Mouse (Mus musculus) hindbrain, embryonic 14.5 days (tissue): ENCODE results near the gene Pten. TPM values are rescaled to one million over a fixed set of nuclear protein-coding genes. Genes with fewer than 3 reads are reported as not detected.
A peak's percentile ranks its signal among the peaks of the same experiment; 100 is the strongest.
"Not testable (repeated sequence)": the region's sequence is repeated elsewhere in the genome, so short reads cannot be mapped to it uniquely, and the experiment has no call there.

ENCODE experiments used
- ATAC-seq: fragments of 200-750 bp; cut with Nextera tagmentation; 2 replicates; pipeline ENCODE4 v1.8.0; 2017; ENCODE audit warnings: moderate number of reproducible peaks, mild to moderate bottlenecking, moderate TSS enrichment, moderate library complexity; ENCODE audit not compliant: low FRiP score
- DNase-seq: peaks from one replicate; pipeline ENCODE4 v3.0.0-alpha.2; 2015; ENCODE audit warnings: low spot score
- H3K27ac ChIP-seq: fragments of 300-500 bp; sonication (generic); 2 replicates; pipeline ENCODE4 v1.5.1; 2014; ENCODE audit warnings: mild to moderate bottlenecking, moderate library complexity
- H3K27me3 ChIP-seq: fragments of 300-500 bp; sonication (generic); 2 replicates; pipeline ENCODE4 v1.6.1; 2014; ENCODE audit warnings: mild to moderate bottlenecking, low read length, mixed read lengths; ENCODE audit not compliant: control insufficient read depth, insufficient read depth
- H3K36me3 ChIP-seq: fragments of 300-500 bp; sonication (generic); replicated peaks from 2 replicates; pipeline ENCODE4 v1.6.1; 2014; ENCODE audit not compliant: control insufficient read depth, insufficient read depth
- H3K4me1 ChIP-seq: fragments of 300-500 bp; sonication (generic); replicated peaks from 2 replicates; pipeline ENCODE4 v1.6.1; 2014; ENCODE audit warnings: antibody characterized with exemption, low read length, mixed read lengths; ENCODE audit not compliant: control insufficient read depth, insufficient read depth
- H3K4me2 ChIP-seq: fragments of 300-500 bp; sonication (generic); replicated peaks from 2 replicates; pipeline ENCODE4 v1.6.1; 2014; ENCODE audit warnings: mild to moderate bottlenecking, moderate library complexity
- H3K4me3 ChIP-seq: fragments of 300-500 bp; sonication (generic); replicated peaks from 2 replicates; pipeline ENCODE4 v1.5.1; 2014; ENCODE audit warnings: mild to moderate bottlenecking, low read length
- H3K9ac ChIP-seq: fragments of 300-500 bp; sonication (generic); 2 replicates; pipeline ENCODE4 v1.6.1; 2014
- H3K9me3 ChIP-seq: fragments of 300-500 bp; sonication (generic); 2 replicates; pipeline ENCODE4 v1.6.1; 2016; ENCODE audit warnings: low read length; ENCODE audit not compliant: control insufficient read depth
- WGBS: fragments of 180-500 bp; shearing (Covaris S2); extraction: QIAGEN DNeasy Blood & Tissue Kit; methylation state at CpG from one replicate; pipeline ENCODE4 v1.1.7; 2014; 5-methylcytosine and 5-hydroxymethylcytosine counted together
- polyA plus RNA-seq: library from polyadenylated mRNA; unstranded; fragments of >200 nt; fragmentation: Nextera tagmentation; extraction: Ambion mirVana; gene quantifications from 2 replicates; pipeline ENCODE4 v1.2.1, GENCODE M21; 2014

Pten gene
- polyA plus RNA-seq, 1 experiment from 2014 or later = 22.8 TPM

GRCm38 (mm10) chr19:32789535-32789934 is 32.2 kb downstream of the Pten start:
- 38% methylated on average over 3 of the region's 3 CpGs for WGBS
- ATAC-seq = no peak

GRCm38 (mm10) chr19:32792610-32793009 is 35.3 kb downstream of the Pten start:
- ATAC-seq = peak; percentile 71; the same call in 1 of the 2 replicates
- DNase-seq = peak; percentile 75

More at GRCm38 (mm10) chr19:32789535-32789934, 32.2 kb downstream of the Pten start:
- H3K27ac ChIP-seq = no peak overlapping the region
- H3K4me2 ChIP-seq = no peak overlapping the region
- H3K9ac ChIP-seq = no peak overlapping the region
- peaks cover 13% of the 10 kb centered on the region for H3K4me1 ChIP-seq
- no peaks in the 10 kb centered on the region for H3K9me3 ChIP-seq
- H3K36me3 ChIP-seq = no peaks in the 10 kb centered on the region
- DNase-seq = no peak
- H3K4me3 ChIP-seq = no peak overlapping the region
- no peaks in the 10 kb centered on the region for H3K27me3 ChIP-seq

GRCm38 (mm10) chr19:32793901-32794300 is 36.6 kb downstream of the Pten start:
- no peak overlapping the region for H3K9ac ChIP-seq
- H3K27ac ChIP-seq = no peak overlapping the region
- H3K4me2 ChIP-seq = no peak overlapping the region
- H3K36me3 ChIP-seq = no peaks in the 10 kb centered on the region
- ATAC-seq = no peak
- DNase-seq = no peak
- H3K27me3 ChIP-seq = no peaks in the 10 kb centered on the region
- H3K4me3 ChIP-seq = no peak overlapping the region
- H3K9me3 ChIP-seq = no peaks in the 10 kb centered on the region
- peaks cover 5% of the 10 kb centered on the region; the same call in 1 of the 2 replicates for H3K4me1 ChIP-seq

More at GRCm38 (mm10) chr19:32792610-32793009, 35.3 kb downstream of the Pten start:
- 31% methylated on average over 6 of the region's 6 CpGs for WGBS
- Histone ChIP-seq H3K4me3 (no peak overlapping the region), H3K4me2 (no peak overlapping the region), H3K27me3 (no peaks in the 10 kb centered on the region), H3K9ac (no peak overlapping the region), H3K4me1 (peaks cover 13% of the 10 kb centered on the region), H3K9me3 (no peaks in the 10 kb centered on the region), H3K27ac (no peak overlapping the region), H3K36me3 (no peaks in the 10 kb centered on the region)

GRCm38 (mm10) chr19:32800557-32800956 is 43.3 kb downstream of the Pten start:
- H3K27ac ChIP-seq = no peak overlapping the region
- 92% methylated on average over 2 of the region's 2 CpGs for WGBS
- no peak for DNase-seq
- H3K36me3 ChIP-seq = peaks cover 15% of the 10 kb centered on the region
- H3K9me3 ChIP-seq = no peaks in the 10 kb centered on the region
- no peaks in the 10 kb centered on the region for H3K4me1 ChIP-seq
- ATAC-seq = no peak
- no peak overlapping the region for H3K9ac ChIP-seq
- H3K27me3 ChIP-seq = no peaks in the 10 kb centered on the region
- no peak overlapping the region for H3K4me3 ChIP-seq
- H3K4me2 ChIP-seq = no peak overlapping the region

- 76% methylated on average over 4 of the region's 4 CpGs for WGBS
Measured at GRCm38 (mm10) chr19:32804703-32805102, 47.4 kb downstream of the Pten start.

GRCm38 (mm10) chr19:32807610-32808009 is 50.3 kb downstream of the Pten start:
- Histone ChIP-seq H3K4me1 (no peaks in the 10 kb centered on the region), H3K9me3 (no peaks in the 10 kb centered on the region), H3K27ac (no peak overlapping the region), H3K4me2 (no peak overlapping the region), H3K36me3 (peaks cover 9% of the 10 kb centered on the region; the same call in 1 of the 2 replicates), H3K9ac (no peak overlapping the region), H3K4me3 (no peak overlapping the region), H3K27me3 (no peaks in the 10 kb centered on the region)
- DNase-seq = no peak
- WGBS = 89% methylated on average over 2 of the region's 2 CpGs
- ATAC-seq = no peak

More at GRCm38 (mm10) chr19:32804703-32805102, 47.4 kb downstream of the Pten start:
- ATAC-seq (no peak), DNase-seq (no peak)
- Histone ChIP-seq H3K4me2 (no peak overlapping the region), H3K4me3 (no peak overlapping the region), H3K9me3 (no peaks in the 10 kb centered on the region), H3K27me3 (no peaks in the 10 kb centered on the region), H3K36me3 (peaks cover 14% of the 10 kb centered on the region), H3K27ac (no peak overlapping the region), H3K9ac (no peak overlapping the region), H3K4me1 (no peaks in the 10 kb centered on the region)

- H3K9ac ChIP-seq = no peak overlapping the region
- H3K36me3 ChIP-seq = peaks cover 14% of the 10 kb centered on the region; the same call in 1 of the 2 replicates
- no peak for ATAC-seq
- no peak overlapping the region for H3K4me3 ChIP-seq
- H3K4me1 ChIP-seq = no peaks in the 10 kb centered on the region
- no peaks in the 10 kb centered on the region for H3K27me3 ChIP-seq
- H3K9me3 ChIP-seq = no peaks in the 10 kb centered on the region
- DNase-seq = no peak
- no peak overlapping the region for H3K27ac ChIP-seq
- no peak overlapping the region for H3K4me2 ChIP-seq
- 85% methylated on average over 6 of the region's 6 CpGs for WGBS
Measured at GRCm38 (mm10) chr19:32808690-32809089, 51.4 kb downstream of the Pten start.

GRCm38 (mm10) chr19:32809117-32809516 is 51.8 kb downstream of the Pten start:
- no peak overlapping the region for H3K4me3 ChIP-seq
- no peaks in the 10 kb centered on the region for H3K9me3 ChIP-seq
- no peaks in the 10 kb centered on the region for H3K4me1 ChIP-seq
- H3K27me3 ChIP-seq = no peaks in the 10 kb centered on the region
- peaks cover 15% of the 10 kb centered on the region; the same call in 1 of the 2 replicates for H3K36me3 ChIP-seq
- H3K9ac ChIP-seq = no peak overlapping the region
- no peak for DNase-seq
- H3K4me2 ChIP-seq = no peak overlapping the region
- ATAC-seq = no peak
- no peak overlapping the region for H3K27ac ChIP-seq
- WGBS = 92% methylated on average over 3 of the region's 3 CpGs

- no peak for ATAC-seq
- no peak overlapping the region for H3K4me3 ChIP-seq
- H3K4me2 ChIP-seq = no peak overlapping the region
- 43% methylated on average over 4 of the region's 4 CpGs for WGBS
- H3K36me3 ChIP-seq = peaks cover 32% of the 10 kb centered on the region
- H3K27me3 ChIP-seq = no peaks in the 10 kb centered on the region
- H3K9me3 ChIP-seq = no peaks in the 10 kb centered on the region
- no peaks in the 10 kb centered on the region for H3K4me1 ChIP-seq
- DNase-seq = no peak
- H3K9ac ChIP-seq = no peak overlapping the region
- no peak overlapping the region for H3K27ac ChIP-seq
Measured at GRCm38 (mm10) chr19:32818759-32819158, 61.5 kb downstream of the Pten start.

GRCm38 (mm10) chr19:32822959-32823358 is 65.7 kb downstream of the Pten start:
- not testable (repeated sequence) for H3K9me3 ChIP-seq, H3K27ac ChIP-seq, H3K27me3 ChIP-seq, H3K4me1 ChIP-seq, H3K4me3 ChIP-seq, H3K9ac ChIP-seq, ATAC-seq, DNase-seq, H3K4me2 ChIP-seq
- no CpG with 5 or more reads among the region's 7 CpGs for WGBS
- peaks cover 20% of the 10 kb centered on the region for H3K36me3 ChIP-seq
